Mouse (Mus musculus) ES-CJ7 (cell line): Measurements from ENCODE around the gene Megf8.
A peak's percentile ranks its signal among the peaks of the same experiment; 100 is the strongest.

Source experiments
- DNase-seq: peaks from one replicate; pipeline ENCODE4 v3.0.0; 2011; ENCODE audit warnings: low read depth, low spot score

Gene Megf8

DNA sequence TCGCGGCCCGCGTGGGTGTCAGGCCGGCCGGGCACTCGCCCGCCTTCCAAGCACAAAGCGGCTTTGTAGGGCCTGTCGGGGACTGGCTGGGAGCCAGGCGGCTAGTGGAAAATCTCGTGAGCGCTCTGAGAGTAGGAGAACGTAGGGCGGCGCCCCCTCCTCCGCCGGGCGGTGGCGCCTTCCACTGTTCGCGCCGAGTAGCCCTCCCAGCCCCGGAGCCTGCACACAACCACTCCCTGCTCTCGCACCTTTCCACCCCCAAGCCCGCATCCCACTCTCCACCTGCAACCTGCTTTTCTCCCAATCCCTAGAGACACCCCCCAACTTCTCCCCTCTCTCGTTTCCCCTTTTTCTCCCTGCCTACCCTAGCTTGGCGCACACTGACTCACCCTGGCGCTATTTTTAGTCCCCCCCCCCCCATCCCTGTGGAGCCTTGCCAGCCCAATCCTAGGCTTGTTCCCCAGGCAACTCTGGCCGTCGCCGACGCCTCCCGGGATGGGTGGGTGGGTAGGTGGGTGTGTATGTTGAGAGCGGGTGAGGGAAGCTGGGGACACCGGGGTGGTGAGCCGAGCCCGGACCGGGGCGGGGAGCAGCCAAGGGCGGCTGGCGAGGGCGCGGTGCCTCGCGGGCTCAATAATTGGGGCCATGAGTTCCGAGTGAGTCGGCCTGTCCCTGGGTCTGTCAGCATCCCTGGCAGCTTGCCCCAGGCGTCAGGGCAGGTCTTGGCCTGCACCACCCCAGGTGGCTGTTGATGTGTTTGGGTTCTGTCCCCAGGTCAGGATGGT is 37.7 kb upstream of the Megf8 start:
- DNase-seq = peak; percentile 86

DNA sequence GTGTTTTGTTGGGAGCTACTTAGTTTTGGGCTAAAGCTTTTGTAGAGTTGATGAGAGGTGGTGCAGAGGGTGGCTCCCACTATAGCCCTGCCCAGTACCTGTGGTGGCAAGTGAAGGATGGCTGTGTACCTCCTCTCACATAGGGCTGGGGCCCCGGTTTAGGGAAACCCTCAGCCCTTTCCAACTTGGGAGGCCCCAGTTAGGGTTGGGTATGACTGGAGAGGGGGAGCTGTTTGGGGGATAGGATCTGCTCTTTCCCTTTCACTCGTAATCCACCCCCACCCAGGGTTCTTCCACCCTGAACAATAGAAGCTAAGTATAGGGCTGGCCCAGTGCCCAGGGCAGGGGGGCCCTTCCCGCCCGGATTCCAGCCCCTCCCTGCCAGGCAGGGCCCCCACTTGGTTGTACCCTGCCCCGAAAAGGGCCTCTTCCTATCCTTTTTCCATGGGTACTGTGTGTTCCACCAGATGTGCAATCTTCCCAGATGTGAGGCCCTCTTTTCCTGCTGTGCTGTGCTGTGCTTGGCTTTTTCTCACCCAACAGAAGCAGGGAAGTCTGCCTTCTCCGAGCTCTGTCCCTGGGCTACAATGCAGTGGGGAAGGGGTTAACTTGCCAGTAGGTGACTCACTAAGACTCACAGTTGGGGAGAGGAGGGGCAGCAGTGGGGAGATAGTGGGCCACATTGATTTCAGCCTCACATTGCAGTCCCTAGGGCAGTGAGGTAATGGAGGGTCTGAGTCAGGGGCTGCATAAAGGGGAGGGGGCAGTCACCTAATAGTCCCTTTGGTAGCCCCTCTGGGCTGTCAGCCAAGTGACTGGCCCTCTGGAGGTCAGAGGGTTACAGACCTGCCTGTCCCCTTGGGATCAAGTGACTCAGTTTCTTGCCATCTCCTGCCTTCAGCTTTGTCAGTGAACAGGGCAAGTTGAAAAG is 36.8 kb upstream of the Megf8 start:
- DNase-seq = no peak

DNA sequence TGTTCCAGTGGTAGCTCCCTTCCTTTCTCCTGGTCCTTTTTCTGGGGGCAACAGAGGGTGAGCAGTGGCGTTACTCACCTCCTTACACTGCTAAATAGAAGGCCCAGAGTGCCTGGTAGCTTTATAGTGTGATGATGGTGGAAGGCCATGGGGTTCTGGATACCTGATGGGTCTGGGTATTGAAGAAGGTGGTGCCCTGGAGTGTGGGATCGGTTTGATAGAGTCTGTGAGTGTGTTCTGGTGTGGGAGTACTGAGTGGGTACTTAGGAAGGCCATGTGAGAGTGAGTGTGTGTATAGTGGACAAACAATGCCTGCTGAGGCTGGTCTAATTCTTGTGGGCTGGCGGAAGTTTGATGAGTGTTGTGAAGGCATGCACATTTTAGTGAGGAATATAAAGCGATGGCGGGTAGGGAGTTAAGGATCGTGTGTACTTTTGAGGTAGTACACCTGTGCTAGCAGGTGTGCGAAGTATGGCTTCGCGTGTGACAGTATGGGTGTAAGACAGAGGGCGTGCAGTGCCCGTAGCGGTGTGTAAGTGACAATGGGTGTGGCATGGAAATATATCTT is 35.7 kb upstream of the Megf8 start:
- no peak for DNase-seq

DNA sequence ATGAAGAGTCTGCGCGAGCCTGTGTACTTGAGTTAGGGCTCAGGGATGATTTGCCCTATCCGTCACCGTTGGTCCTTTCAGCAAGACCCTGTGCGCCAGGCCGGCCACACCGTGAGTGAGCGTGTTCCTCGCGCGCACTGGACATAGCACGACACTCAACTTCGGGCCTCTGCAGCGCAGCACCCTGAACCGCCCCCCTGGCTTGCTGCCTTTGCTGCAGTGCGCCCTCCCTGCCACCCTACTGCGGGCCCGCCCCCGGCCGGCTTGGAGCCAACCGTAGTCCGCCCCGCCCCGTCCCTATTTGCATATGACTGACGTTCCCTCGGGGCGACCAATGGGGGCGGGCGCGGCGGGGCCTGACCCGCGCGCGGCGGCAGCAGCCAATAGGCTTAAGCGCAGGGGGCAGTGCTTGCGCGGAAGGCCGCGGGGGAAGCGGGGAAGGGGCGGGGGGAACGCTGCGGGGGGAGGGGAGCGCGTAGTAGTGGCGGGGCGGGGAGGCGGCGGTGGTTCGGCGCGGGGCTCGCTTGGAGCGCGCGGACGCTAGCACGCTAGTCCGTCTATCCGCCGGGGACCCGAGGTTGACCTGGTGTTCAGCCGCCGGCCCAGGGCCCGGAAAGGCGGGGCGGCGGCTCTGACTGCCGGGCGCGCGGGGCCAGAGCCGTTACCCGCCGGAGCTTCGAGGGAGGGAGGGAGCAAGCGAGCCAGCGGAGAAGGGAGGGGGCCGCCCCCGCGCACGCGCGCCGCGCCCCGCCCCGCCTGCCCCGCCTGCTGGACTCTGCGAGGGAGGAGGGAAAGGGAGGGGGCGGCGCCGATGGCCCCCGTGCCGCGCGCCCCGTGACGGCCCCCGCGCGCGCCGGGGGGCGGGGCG is 35.0 kb upstream of the Megf8 start:
- peak; percentile 95 for DNase-seq

DNA sequence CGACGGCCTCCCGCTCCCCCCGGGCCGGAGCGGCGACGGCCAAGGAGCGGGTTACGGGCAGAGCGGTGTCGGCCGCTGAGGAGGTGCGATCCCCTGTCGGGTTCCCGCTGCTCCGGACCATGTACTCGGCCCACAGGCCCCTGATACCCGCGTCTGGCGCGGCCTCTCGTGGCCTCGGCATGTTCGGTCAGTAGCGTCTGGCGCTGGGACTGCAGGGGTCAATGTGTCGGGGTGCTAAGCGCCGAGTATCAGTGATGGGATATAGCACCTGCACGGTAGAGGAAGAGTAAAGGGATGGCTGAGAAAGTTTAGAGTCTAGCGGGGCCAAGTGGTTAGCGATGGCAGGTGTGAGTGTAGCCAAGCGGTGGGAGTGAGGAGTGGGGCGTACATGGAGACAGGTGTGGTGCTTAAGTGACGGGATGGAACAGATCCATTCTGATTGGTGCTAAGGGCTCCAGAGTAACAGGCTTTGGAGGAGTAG is 34.2 kb upstream of the Megf8 start:
- peak; percentile 84 for DNase-seq

DNA sequence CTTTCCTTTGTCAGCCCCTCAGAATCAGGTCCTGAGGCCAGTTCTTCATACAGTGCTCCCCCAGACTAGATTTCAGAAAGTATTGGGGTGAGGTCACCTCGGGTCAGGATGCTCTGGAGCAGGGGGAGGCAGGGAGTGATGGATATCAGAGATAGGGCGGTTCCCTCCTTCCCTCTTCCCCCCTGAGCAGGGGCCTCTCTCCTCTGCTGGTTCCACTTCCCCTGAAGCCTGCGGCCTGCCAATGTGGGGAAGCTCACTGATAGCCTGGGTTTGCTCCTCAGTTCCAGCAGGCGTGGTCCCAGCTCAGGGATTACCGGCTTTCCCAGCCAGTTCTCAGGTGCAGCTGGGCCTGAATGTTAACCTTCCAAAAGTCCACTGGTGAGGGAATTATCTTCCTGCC is 33.3 kb upstream of the Megf8 start:
- DNase-seq = no peak

DNA sequence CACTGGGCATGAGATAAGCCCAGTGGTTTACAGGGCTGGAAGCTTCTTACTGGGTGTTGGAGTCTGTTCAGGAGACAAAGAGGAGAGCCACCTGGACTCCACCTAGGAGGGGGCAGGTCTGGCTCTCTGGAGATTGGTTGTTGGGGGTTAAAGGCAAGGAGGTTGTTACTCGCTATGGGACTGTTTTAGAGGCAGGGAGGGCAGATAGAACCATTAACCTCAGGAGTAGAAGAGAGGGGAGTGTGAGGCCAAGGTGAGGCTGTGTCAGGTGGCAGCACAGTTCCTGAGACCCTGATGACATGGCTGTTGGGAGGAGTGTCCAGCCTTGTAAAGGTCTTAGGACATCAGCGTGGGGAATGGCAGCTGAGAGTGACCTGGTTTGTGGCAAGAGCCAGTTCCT is 32.8 kb upstream of the Megf8 start:
- no peak for DNase-seq

DNA sequence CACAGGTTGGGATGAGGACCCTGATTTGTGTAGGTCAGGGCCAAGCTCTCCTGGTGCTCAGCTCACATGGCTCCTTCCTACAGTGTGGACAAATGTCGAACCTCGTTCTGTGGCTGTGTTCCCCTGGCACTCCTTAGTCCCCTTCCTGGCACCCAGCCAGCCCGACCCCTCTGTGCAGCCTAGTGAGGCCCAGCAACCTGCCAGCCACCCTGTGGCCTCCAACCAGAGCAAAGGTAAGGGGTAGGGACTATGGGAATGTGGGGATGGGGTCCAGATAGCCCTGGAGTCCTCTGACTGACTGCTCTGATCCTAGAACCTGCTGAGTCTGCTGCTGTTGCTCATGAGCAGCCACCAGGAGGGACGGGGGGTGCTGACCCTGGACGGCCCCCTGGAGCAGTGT is 32.2 kb upstream of the Megf8 start:
- no peak for DNase-seq

DNA sequence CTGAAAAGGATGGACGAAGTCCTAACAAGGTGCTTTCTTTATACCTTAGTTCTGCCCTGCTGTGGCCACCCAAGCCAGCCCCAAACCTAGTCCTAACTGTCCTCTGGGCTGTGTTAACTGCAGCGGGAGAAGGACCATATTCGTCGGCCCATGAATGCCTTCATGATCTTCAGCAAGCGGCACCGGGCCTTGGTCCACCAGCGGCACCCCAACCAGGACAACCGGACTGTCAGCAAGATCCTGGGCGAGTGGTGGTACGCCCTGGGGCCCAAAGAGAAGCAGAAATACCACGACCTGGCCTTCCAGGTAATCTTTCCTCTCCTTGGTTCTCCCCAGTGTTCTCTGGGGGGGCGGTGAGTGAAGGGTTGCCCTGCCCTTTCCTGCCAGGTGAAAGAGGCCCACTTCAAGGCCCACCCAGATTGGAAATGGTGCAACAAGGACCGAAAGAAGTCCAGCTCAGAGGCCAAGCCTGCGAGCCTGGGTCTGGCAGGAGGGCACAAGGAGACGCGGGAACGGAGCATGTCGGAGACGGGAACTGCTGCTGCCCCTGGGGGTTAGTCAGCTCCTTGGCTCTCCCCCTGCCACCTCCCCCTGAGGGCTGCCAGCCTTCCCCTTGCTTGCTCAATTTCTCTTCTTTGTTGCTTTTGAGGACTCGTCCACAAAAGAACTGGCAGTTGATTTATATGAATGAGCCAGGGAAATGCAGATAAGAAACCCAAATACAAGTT is 31.3 kb upstream of the Megf8 start:
- no peak for DNase-seq

DNA sequence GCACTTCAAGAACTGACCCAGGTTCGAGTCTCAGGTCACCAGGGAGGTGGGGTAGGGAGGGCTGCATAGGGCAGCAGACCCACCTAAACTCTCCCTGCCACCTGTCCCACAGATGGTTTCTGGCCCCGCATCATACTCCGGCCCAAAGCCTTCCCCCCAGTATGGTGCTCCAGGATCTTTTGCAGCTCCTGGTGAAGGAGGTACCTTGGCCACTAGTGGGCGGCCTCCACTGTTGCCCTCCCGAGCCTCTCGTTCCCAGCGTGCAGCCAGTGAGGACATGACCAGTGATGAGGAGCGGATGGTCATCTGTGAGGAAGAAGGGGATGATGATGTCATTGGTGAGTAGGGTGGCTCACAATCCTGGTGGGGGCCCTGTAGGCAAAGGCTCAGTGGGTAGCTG is 30.0 kb upstream of the Megf8 start:
- DNase-seq = no peak

DNA sequence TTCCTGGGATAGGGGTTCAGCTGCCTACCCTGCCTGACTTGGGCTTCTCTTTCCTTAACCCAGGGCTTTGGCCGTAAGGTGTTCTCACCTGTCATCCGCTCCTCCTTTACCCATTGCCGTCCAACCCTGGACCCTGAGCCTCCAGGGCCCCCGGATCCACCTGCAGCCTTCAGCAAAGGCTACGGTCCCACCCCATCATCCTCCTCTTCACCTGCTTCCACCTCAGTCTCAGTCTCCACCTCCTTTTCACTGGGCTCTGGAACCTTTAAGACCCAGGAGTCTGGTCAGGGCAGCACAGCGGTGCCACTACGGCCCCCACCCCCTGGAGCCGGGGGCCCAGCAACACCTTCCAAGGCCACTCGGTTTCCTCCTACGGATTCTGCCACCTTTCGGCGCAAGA is 29.0 kb upstream of the Megf8 start:
- DNase-seq = no peak

DNA sequence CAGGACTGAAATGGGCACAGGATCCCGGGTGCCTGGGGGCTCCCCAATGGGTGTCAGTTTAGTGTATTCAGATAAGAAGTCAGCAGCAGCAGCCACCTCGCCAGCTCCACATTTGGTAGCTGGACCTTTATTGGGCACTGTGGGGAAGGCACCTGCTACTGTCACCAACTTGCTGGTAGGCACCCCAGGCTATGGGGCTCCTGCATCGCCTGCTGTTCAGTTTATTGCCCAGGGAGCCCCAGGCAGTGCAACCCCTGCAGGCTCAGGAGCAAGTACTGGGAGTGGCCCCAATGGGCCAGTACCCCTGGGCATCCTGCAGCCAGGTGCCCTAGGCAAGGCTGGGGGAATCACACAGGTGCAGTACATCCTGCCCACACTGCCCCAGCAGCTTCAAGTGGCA is 28.2 kb upstream of the Megf8 start:
- DNase-seq = no peak

DNA sequence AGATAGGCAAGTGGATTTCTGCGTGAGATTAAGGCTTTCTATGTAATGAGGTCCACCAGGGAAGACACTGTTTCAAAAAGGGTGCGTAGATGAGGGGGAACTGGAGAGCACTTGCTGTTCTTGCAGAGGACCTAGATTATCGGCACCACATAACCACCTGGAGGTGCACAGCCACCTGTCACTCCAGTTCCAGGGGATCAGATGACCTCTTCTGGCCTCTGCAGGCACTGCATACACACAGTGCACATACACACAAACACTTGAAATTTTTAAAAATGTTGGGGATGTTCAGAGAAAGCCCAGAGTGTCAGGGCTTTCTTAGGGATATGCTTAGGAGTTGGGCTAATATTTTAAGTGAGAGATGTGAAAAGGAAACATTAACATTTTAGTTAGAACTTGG is 27.0 kb upstream of the Megf8 start:
- peak; percentile 54 for DNase-seq

DNA sequence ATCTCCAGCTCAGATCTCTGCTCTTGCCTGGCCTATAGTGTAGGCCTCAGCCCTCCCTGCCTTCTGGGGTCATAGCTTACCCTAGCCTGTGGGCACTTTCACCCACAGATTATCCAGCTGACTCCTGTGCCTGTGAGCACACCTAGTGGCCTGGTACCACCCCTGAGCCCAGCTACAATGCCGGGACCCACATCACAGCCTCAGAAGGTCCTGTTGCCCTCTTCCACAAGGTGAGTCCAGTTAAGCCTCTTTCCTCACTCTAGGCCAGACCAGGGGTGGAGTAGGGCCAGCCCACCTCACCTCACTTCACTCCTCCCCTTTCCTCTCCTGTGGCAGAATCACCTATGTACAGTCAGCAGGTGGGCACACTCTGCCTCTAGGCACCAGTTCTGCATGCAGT is 26.5 kb upstream of the Megf8 start:
- no peak for DNase-seq

DNA sequence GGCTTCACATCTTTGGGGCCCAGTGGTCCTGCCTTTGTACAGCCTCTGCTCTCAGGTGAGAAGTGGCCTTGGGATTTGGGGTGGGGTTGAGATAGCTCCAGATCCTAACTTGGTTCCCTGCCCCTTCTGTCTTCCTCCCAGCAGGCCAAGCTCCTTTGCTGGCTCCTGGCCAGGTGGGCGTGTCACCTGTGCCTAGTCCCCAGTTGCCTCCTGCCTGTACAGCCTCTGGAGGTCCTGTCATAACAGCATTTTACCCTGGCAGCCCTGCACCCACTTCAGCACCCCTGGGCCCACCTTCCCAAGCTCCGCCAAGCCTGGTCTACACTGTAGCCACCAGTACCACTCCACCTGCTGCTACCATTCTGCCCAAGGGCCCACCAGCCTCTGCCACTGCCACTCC is 26.1 kb upstream of the Megf8 start:
- peak; percentile 61 for DNase-seq

DNA sequence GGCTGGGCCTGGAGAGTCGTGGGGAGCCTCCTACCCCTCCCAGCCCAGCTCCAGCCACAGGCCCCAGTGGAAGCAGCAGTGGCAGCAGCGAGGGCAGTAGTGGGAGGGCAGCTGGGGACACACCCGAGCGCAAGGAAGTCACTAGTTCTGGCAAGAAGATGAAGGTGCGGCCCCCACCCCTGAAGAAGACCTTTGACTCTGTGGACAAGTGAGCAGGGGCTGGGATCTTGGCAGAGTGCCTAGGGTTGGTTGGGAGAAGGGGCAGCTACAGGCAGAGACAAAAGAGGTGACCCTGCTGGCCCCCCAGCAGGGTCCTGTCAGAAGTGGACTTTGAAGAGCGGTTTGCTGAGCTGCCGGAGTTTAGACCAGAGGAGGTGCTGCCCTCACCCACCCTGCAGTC is 24.9 kb upstream of the Megf8 start:
- no peak for DNase-seq

DNA sequence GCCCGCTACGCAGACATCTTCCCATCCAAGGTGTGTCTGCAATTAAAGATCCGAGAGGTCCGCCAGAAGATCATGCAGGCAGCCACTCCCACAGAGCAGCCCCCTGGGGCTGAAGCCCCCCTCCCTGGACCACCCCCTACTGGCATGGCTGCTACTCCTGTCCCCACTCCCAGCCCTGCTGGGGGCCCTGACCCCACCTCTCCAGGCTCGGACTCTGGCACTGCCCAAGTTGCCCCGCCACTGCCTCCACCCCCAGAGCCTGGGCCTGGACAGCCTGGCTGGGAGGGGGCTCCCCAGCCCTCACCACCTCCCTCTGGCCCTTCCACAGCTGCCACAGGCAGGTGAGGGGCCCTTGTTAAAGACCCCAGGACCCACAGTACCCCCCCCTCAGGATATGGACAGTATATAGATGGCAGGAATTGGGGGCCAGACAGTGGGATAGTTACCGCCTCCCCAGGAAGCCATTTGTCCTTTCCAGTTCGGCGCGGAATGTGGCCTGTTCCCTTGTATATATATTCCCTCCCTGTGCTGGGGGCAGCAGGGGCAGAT is 23.7 kb upstream of the Megf8 start:
- no peak for DNase-seq

DNA sequence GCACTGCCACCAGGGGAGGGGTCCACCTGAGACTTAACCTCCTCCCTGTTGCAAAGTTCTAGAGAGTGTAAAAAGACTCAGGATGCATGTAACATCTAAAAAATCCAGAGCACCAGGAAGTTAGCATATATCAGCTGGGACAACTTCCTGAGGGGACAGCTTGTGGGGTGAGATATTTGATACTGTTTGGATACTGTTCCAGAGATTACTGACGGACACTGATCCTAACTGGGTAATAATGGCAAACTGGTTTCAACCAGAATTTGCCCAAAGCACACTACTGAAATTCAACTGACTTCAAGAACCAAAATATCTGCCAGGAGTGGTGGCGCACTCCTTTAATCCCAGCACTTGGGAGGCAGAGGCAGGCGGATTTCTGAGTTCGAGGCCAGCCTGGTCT is 22.5 kb upstream of the Megf8 start:
- DNase-seq = no peak

DNA sequence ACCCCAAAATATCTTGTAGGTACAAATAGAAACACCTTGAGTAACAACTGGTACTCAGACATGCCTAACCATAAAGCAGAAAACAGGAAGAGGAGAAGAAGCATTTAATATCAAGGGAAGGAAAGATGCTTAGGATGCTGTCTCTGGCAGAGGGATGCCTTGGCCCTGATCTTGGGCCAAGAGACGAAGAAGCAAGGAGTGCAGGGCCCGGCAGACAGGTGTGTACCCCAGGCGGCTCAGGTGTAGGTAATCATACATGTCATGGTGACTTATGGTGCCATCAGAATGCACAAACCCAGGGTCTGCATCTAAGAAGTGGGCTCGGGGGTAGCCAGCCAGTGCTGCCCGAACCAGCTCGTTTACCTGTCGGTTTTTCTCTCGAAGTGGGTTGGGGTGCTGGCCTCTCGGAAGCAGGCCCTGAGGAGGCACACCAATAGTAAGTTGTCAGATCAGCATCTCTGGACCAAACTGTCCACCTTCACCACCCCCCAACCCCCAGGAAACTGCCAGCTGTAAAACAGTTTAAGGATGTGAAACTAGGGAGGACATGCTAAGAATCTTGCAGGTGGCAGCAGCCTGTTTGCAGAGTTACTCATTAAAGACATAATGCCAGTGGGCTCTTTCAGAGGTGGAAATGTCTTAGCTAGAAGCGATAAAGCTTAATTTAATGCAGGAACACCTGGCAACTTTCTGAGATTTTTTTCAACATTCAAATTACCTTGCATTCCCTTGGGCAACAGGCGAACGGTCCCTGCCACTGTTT is 21.8 kb upstream of the Megf8 start:
- DNase-seq = no peak

DNA sequence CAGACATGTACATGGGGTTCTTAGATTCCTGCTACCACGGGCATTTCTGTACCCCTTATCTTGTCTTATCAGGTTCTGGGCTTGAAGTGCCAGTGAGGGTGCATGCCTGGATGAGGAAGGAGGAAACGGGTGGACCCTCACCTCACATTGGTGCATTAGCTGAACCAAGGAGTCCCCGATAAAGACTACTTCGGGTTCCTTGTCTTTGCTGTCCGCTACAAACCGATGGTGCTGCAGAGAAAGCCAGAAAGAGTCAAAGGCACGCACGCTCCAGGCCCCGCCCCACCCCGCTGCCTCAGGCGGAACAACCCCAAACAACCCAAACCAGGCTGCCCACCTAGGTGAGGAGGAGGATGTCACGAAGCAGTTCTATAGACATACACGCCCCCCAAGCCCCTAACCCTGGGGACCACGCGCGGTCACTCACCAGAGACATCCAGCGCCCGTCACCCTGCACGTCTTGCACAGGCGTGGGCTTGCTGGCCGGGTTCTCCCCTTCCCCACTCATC is 20.0 kb upstream of the Megf8 start:
- peak; percentile 56 for DNase-seq
